Mouse (Mus musculus) liver, embryonic 11.5 days (tissue): ENCODE measurements around the gene Naa80. TPM values are rescaled to one million over a fixed set of nuclear protein-coding genes. Genes with fewer than 3 reads are reported as not detected.
"Not testable (repeated sequence)": the region's sequence is repeated elsewhere in the genome, so short reads cannot be mapped to it uniquely, and the experiment has no call there.

ENCODE experiments used
- ATAC-seq: fragments of 200-750 bp; cut with Nextera tagmentation; replicated peaks from 2 replicates; pipeline ENCODE4 v1.8.0; 2017; ENCODE audit warnings: moderate number of reproducible peaks, mild to moderate bottlenecking, moderate TSS enrichment, moderate library complexity; ENCODE audit not compliant: low FRiP score
- DNase-seq: peaks from one replicate; pipeline ENCODE4 v3.0.0-alpha.2; 2017; ENCODE audit warnings: low spot score
- H3K27ac ChIP-seq: fragments of 300-500 bp; sonication (generic); 2 replicates; pipeline ENCODE4 v1.5.1; 2014; ENCODE audit warnings: mild to moderate bottlenecking, low read depth, low read length, control low read depth
- H3K27me3 ChIP-seq: fragments of 300-500 bp; sonication (generic); replicated peaks from 2 replicates; pipeline ENCODE4 v1.6.1; 2014; ENCODE audit warnings: low read length, mixed read lengths; ENCODE audit not compliant: control insufficient read depth, insufficient read depth
- H3K36me3 ChIP-seq: fragments of 300-500 bp; sonication (generic); 2 replicates; pipeline ENCODE4 v1.6.1; 2014; ENCODE audit warnings: mild to moderate bottlenecking, low read length, moderate library complexity, mixed read lengths; ENCODE audit not compliant: control insufficient read depth, insufficient read depth
- H3K4me1 ChIP-seq: fragments of 300-500 bp; sonication (generic); replicated peaks from 2 replicates; pipeline ENCODE4 v1.6.1; 2014; ENCODE audit warnings: low read length, mixed read lengths; ENCODE audit not compliant: control insufficient read depth, insufficient read depth
- H3K4me2 ChIP-seq: fragments of 300-500 bp; sonication (generic); 2 replicates; pipeline ENCODE4 v1.6.1; 2014; ENCODE audit warnings: mild to moderate bottlenecking, control low read depth, moderate library complexity
- H3K4me3 ChIP-seq: fragments of 300-500 bp; sonication (generic); 2 replicates; pipeline ENCODE4 v1.5.1; 2014; ENCODE audit warnings: low read depth, low read length, control low read depth
- H3K9ac ChIP-seq: fragments of 300-500 bp; sonication (generic); 2 replicates; pipeline ENCODE4 v1.6.1; 2014; ENCODE audit warnings: low read depth, low read length, control low read depth
- H3K9me3 ChIP-seq: fragments of 300-500 bp; sonication (generic); 2 replicates; pipeline ENCODE4 v1.6.1; 2016; ENCODE audit warnings: low read length, inconsistent platforms, mixed read lengths; ENCODE audit not compliant: control insufficient read depth
- WGBS: fragments of 180-500 bp; shearing (Covaris S2); extraction: QIAGEN DNeasy Blood & Tissue Kit; methylation state at CpG from one replicate; pipeline ENCODE4 v1.1.7; 2014; 5-methylcytosine and 5-hydroxymethylcytosine counted together
- polyA plus RNA-seq: library from polyadenylated mRNA; unstranded; fragments of >200 nt; fragmentation: Nextera tagmentation; extraction: Ambion mirVana; gene quantifications from 2 replicates; pipeline ENCODE4 v1.2.1, GENCODE M21; 2014

The Naa80 gene
- polyA plus RNA-seq, 1 experiment from 2014 or later: 20.7 TPM

DNA sequence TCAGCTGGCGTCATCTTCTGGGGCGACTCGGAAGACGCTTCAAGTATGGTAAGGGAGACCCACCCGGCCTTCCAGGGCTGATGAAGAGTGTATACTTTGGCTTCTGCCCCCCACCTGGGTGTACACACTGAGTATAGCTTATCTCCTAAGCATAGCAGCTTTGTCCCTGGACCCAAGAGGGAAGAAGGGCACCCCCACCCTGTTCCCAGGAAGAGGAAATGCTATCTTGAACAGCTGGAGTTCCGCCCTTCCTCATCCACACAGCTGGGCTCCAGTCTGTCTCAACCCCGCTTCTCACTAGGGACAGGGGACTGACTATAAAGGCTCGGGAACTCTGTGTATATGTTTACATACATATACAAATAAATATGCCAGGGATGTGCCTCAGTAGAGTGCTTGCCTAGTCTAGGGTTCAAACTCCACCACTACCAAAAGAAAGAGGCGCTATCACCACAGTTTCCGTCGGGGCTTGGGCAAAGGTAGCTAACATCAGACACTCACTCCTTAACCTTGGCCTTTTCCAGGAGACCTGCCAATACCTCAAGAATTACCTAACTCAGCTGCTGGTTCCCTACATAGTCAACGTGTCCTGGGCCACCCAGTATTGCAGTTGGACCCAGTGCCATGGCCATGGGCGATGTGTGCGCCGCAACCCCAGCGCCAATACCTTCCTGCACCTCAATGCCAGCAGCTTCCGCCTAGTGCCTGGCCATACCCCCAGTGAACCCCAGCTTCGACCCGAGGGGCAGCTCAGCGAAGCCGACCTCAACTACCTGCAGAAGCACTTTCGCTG, 7.0 kb upstream of the Naa80 start:
- Histone ChIP-seq H3K4me1 (peaks cover 52% of the 10 kb centered on the region), H3K9ac (peak overlapping the region; percentile 84; the same call in 1 of the 2 replicates), H3K4me3 (peak overlapping the region; percentile 80), H3K9me3 (no peaks in the 10 kb centered on the region), H3K4me2 (peak overlapping the region; percentile 78), H3K36me3 (peaks cover 25% of the 10 kb centered on the region), H3K27ac (peak overlapping the region; percentile 52), H3K27me3 (no peaks in the 10 kb centered on the region)
- no peak; the same call in 1 of the 2 replicates for ATAC-seq
- no peak for DNase-seq
- WGBS: 85% methylated on average over 22 of the region's 22 CpGs

DNA sequence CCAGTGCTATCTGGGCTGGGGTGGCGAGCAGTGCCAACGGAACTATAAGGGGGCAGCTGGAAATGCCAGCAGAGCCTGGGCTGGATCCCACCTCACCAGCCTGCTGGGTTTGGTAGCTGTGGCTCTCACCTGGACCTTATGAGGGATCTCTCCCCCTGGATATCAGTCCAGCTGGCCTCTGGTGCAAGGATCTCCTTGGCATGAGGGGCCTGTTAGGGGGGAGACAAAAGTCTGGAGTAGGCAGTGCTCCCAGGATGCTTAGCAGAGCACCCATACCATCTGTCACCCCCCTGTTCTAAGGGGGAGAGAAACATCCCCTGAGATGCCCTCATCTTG, 6.4 kb upstream of the Naa80 start:
- DNase-seq: no peak

DNA sequence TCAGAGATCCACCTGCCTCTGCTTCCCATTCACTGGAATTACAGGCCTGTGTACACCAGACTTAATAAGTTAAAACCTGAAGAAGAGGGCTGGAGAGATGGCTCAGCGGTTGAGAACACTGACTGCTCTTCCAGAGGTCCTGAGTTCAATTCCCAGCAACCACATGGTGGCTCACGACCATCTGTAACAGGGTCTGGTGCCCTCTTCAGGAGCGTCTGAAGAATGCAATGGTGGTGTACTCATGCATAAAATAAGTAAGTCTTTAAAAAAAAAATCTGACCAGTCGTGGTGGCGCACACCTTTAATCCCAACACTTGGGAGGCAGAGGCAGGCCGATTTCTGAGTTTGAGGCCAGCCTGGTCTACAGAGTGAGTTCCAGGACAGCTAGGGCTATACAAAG, 4.9 kb upstream of the Naa80 start:
- H3K9ac ChIP-seq, H3K27me3 ChIP-seq, H3K27ac ChIP-seq, H3K9me3 ChIP-seq, H3K4me3 ChIP-seq, DNase-seq, ATAC-seq, H3K4me2 ChIP-seq: not testable (repeated sequence)
- Histone ChIP-seq H3K4me1 (peaks cover 48% of the 10 kb centered on the region), H3K36me3 (peaks cover 25% of the 10 kb centered on the region)
- WGBS: 78% methylated on average over 6 of the region's 6 CpGs

More for the DNA sequence above, 6.4 kb upstream of the Naa80 start:
- Histone ChIP-seq H3K4me2 (peak overlapping the region; percentile 78), H3K4me1 (peaks cover 53% of the 10 kb centered on the region), H3K27me3 (no peaks in the 10 kb centered on the region), H3K9me3 (no peaks in the 10 kb centered on the region), H3K9ac (no peak overlapping the region), H3K4me3 (peak overlapping the region; percentile 80; the same call in 1 of the 2 replicates), H3K27ac (peak overlapping the region; percentile 52), H3K36me3 (peaks cover 25% of the 10 kb centered on the region)
- ATAC-seq: no peak
- 95% methylated on average over 2 of the region's 2 CpGs for WGBS

DNA sequence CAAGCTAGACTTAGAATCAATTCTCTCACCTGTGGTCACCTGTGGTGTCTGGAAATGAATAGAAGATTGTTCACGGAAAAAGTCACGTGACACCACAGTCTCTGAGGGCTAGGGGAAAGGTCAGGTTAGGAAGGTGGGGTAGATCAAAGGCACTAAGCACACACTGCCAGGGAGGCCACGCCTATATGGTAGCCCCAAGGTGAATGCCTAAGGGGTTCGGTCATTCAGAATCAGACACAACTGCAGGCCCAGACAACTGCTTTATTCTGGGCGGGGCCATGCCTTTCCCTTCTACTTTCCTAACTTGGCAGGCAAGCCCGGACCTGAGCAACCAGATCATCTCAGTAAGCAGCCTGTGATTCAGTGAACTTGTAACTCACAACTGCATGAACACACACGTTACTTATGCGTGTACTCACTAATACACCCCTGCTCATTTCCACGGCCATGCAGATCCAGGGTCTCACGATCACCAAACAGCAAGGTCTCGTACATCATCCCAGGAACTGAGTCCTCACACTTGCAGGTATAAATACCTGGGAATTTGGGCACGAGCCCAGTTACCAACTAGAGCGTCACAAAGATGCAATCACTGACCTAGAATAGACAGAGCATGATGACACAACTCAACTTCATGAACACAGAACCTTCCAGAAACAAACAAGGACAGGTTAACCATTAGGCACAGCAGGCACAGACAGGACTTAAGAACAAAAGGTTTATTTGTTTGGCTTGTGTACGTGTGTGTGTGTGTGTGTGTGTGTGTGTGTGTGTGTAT, 2.9 kb upstream of the Naa80 start:
- H3K4me2 ChIP-seq: peak overlapping the region; percentile 88; the same call in 1 of the 2 replicates
- H3K9me3 ChIP-seq: no peaks in the 10 kb centered on the region
- WGBS: 78% methylated on average over 14 of the region's 14 CpGs
- peaks cover 25% of the 10 kb centered on the region for H3K36me3 ChIP-seq
- DNase-seq: no peak
- peaks cover 40% of the 10 kb centered on the region for H3K4me1 ChIP-seq
- ATAC-seq: no peak
- H3K9ac ChIP-seq: no peak overlapping the region; the same call in 1 of the 2 replicates
- no peaks in the 10 kb centered on the region for H3K27me3 ChIP-seq
- H3K4me3 ChIP-seq: no peak overlapping the region
- peak overlapping the region; percentile 74 for H3K27ac ChIP-seq

DNA sequence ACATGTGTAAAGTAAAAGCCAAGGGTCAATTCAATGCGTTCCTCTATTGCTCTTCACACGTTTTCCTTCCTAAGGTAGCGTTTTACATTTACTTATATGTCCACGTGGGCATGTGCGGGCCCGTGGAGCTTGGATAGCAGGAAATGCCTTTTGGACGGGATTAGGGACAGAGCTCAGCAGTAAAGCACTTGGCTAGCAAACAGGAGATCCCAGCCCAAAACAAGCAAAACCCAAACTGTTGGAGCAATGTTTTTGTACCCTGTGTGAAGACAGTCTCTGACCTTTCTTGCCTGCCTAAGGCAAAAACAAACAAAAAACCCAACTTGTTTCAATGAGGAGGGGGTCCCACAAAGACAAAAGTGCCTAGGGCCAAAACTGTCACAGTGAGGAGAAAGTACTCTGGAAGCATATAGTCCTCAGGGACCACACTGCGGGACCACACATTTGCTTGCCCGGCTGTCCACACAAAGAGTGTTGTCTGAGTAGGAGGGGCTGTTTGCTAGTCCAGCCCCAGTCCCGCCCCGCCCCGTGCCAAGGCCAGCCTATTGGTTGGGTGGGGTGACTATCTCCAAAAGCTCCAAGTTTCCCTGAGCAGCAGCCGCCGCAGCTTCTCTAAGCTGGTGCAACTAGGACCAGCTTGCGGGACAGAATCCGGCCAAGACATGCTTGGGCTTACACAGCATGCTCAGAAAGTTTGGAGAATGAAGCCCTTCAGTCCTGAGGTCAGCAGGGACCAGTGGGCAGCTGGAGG, 2.2 kb upstream of the Naa80 start, which contains the start of gene Hyal1:
Gene Hyal1, plus strand, starts transcription at position 571 of the 751 bp plus-strand sequence.
- DNase-seq: peak; percentile 84
- peak within 1 kb of the TSS; percentile 88 for H3K4me2 ChIP-seq
- peaks cover 21% of the 10 kb centered on the region for H3K36me3 ChIP-seq
- ATAC-seq: peak; percentile 78
- no peaks in the 10 kb centered on the region for H3K27me3 ChIP-seq
- H3K4me1 ChIP-seq: peaks cover 32% of the 10 kb centered on the region
- no peaks in the 10 kb centered on the region for H3K9me3 ChIP-seq
- H3K9ac ChIP-seq: peak within 1 kb of the TSS; percentile 71
- peak within 1 kb of the TSS; percentile 74 for H3K27ac ChIP-seq
- peak within 1 kb of the TSS; percentile 51 for H3K4me3 ChIP-seq
- WGBS: 30% methylated on average over 16 of the region's 16 CpGs

DNA sequence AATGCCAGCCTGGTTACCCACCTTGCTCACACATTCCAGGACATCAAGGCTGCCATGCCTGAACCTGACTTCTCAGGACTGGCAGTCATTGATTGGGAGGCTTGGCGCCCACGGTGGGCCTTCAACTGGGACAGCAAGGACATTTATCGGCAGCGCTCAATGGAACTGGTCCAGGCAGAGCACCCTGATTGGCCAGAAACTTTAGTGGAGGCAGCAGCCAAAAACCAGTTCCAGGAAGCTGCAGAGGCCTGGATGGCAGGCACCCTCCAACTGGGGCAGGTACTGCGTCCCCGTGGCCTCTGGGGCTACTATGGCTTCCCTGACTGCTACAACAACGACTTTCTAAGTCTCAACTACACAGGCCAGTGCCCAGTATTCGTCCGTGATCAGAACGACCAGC, 816 bp upstream of the Naa80 start:
- Histone ChIP-seq H3K4me1 (peaks cover 31% of the 10 kb centered on the region), H3K4me3 (no peak overlapping the region), H3K9me3 (no peaks in the 10 kb centered on the region), H3K27me3 (no peaks in the 10 kb centered on the region), H3K9ac (no peak overlapping the region), H3K4me2 (no peak overlapping the region), H3K27ac (no peak overlapping the region), H3K36me3 (peaks cover 10% of the 10 kb centered on the region)
- WGBS: 90% methylated on average over 10 of the region's 10 CpGs
- DNase-seq (no peak), ATAC-seq (no peak)

DNA sequence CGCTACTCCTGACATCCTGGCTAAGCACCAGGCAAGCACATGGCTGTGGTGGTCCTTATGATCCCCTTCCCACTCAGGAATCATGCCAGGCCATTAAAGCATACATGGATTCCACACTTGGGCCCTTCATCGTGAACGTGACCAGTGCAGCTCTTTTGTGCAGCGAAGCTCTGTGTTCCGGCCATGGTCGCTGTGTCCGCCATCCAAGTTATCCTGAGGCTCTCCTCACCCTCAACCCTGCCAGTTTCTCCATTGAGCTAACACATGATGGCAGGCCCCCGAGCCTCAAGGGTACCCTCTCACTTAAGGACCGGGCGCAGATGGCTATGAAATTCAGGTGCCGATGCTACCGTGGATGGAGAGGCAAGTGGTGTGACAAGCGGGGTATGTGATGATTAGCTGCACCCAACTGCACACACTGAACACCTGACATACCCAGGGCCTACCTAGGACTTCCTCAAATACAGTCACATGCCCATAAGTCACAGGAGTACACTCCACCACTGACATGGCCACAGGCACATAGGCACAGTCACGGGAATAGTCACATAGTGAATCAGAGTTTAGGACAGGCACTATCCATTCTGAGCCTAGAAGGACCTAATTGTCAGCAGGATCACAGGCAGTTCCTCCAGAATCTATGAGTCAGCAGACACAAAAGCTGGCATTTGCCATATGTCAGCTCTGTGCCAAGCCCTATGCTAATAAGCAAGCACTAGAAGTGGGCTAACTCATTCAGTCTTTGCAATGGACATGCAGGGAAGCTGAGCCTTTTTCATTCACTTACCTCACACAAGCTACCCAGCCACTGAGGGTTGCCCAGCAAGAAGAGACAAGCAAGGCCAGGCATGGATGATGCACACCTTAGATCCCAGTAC, 575 bp downstream of the Naa80 start:
- Histone ChIP-seq H3K9me3 (no peaks in the 10 kb centered on the region), H3K4me1 (peaks cover 35% of the 10 kb centered on the region), H3K4me3 (no peak overlapping the region), H3K36me3 (peaks cover 7% of the 10 kb centered on the region; the same call in 1 of the 2 replicates), H3K27me3 (no peaks in the 10 kb centered on the region), H3K27ac (no peak overlapping the region), H3K9ac (no peak overlapping the region), H3K4me2 (no peak overlapping the region)
- 95% methylated on average over 14 of the region's 14 CpGs for WGBS
- DNase-seq (no peak), ATAC-seq (no peak)
